Mouse (Mus musculus): ENCODE measurements around the gene Plekha5. TPM values are rescaled to one million over a fixed set of nuclear protein-coding genes. Genes with fewer than 3 reads are reported as not detected.

The Plekha5 gene
- polyA plus RNA-seq, 1 experiment from 2014 or later, result 50.1 TPM

GRCm38 (mm10) chr6:140480425-140481081 is 56.7 kb downstream of the Plekha5 start:
- WGBS, result 86% methylated on average over 10 of the region's 10 CpGs

GRCm38 (mm10) chr6:140481701-140482460 is 58.0 kb downstream of the Plekha5 start:
- H3K9me3 ChIP-seq (replicated peaks), result no peaks in the 10 kb centered on the region
- H3K4me3 ChIP-seq (replicated peaks), result no peak overlapping the region
- ATAC-seq (replicated peaks; ENCODE audit: low FRiP score), result no peak
- WGBS, result 65% methylated on average over 7 of the region's 7 CpGs
- H3K4me2 ChIP-seq, result no peak overlapping the region
- peaks cover 16% of the 10 kb centered on the region for H3K4me1 ChIP-seq
- no peaks in the 10 kb centered on the region for H3K36me3 ChIP-seq
- no peak overlapping the region for H3K9ac ChIP-seq
- H3K27ac ChIP-seq, result 0 out of 2 replicates have a peak overlapping the region, but pooled peaks have one; percentile 34
- no peaks in the 10 kb centered on the region for H3K27me3 ChIP-seq

More at GRCm38 (mm10) chr6:140480425-140481081, 56.7 kb downstream of the Plekha5 start:
- Histone ChIP-seq H3K4me3 (replicated peaks) (no peak overlapping the region), H3K4me1 (peaks cover 15% of the 10 kb centered on the region), H3K4me2 (no peak overlapping the region), H3K9me3 (replicated peaks) (no peaks in the 10 kb centered on the region), H3K27me3 (no peaks in the 10 kb centered on the region), H3K27ac (no peak overlapping the region), H3K9ac (no peak overlapping the region), H3K36me3 (no peaks in the 10 kb centered on the region)
- no peak for ATAC-seq (replicated peaks; ENCODE audit: low FRiP score)

GRCm38 (mm10) chr6:140484170-140484569 is 60.3 kb downstream of the Plekha5 start:
- Histone ChIP-seq H3K4me1 (peaks cover 17% of the 10 kb centered on the region; the same call in 1 of the 2 replicates), H3K27me3 (no peaks in the 10 kb centered on the region), H3K9ac (no peak overlapping the region), H3K9me3 (replicated peaks) (no peaks in the 10 kb centered on the region), H3K4me3 (replicated peaks) (no peak overlapping the region), H3K36me3 (no peaks in the 10 kb centered on the region), H3K4me2 (no peak overlapping the region), H3K27ac (no peak overlapping the region)
- ATAC-seq (replicated peaks; ENCODE audit: low FRiP score), result no peak
- WGBS, result 81% methylated on average over 9 of the region's 9 CpGs

GRCm38 (mm10) chr6:140485636-140486035 is 61.8 kb downstream of the Plekha5 start:
- WGBS, result 70% methylated on average over 6 of the region's 6 CpGs
- Histone ChIP-seq H3K4me3 (replicated peaks) (no peak overlapping the region), H3K27ac (no peak overlapping the region)

GRCm38 (mm10) chr6:140486685-140487084 is 62.8 kb downstream of the Plekha5 start:
- Histone ChIP-seq H3K9ac (no peak overlapping the region), H3K4me1 (peaks cover 16% of the 10 kb centered on the region; the same call in 1 of the 2 replicates), H3K4me2 (no peak overlapping the region), H3K36me3 (no peaks in the 10 kb centered on the region), H3K27ac (no peak overlapping the region), H3K9me3 (replicated peaks) (no peaks in the 10 kb centered on the region), H3K27me3 (no peaks in the 10 kb centered on the region), H3K4me3 (replicated peaks) (no peak overlapping the region)
- ATAC-seq (replicated peaks; ENCODE audit: low FRiP score), result no peak
- 70% methylated on average over 5 of the region's 5 CpGs for WGBS

More at GRCm38 (mm10) chr6:140485636-140486035, 61.8 kb downstream of the Plekha5 start:
- no peak for ATAC-seq (replicated peaks; ENCODE audit: low FRiP score)
- H3K4me2 ChIP-seq, result no peak overlapping the region
- no peaks in the 10 kb centered on the region for H3K27me3 ChIP-seq
- H3K4me1 ChIP-seq, result peaks cover 17% of the 10 kb centered on the region; the same call in 1 of the 2 replicates
- no peaks in the 10 kb centered on the region for H3K9me3 ChIP-seq (replicated peaks)
- H3K36me3 ChIP-seq, result no peaks in the 10 kb centered on the region
- H3K9ac ChIP-seq, result no peak overlapping the region

- Histone ChIP-seq H3K27me3 (no peaks in the 10 kb centered on the region), H3K9ac (no peak overlapping the region), H3K4me2 (no peak overlapping the region), H3K36me3 (no peaks in the 10 kb centered on the region), H3K4me1 (0 out of 2 replicates have a peak, but pooled peaks cover 15% of the 10 kb centered on the region), H3K27ac (no peak overlapping the region), H3K9me3 (replicated peaks) (no peaks in the 10 kb centered on the region), H3K4me3 (replicated peaks) (no peak overlapping the region)
- 63% methylated on average over 6 of the region's 6 CpGs for WGBS
- ATAC-seq (replicated peaks; ENCODE audit: low FRiP score), result 0 out of 2 replicates have a peak, but pooled peaks have one; percentile 44
Observed at GRCm38 (mm10) chr6:140487489-140487888, 63.6 kb downstream of the Plekha5 start.

- Histone ChIP-seq H3K4me3 (replicated peaks) (no peak overlapping the region), H3K36me3 (no peaks in the 10 kb centered on the region), H3K27ac (no peak overlapping the region), H3K27me3 (no peaks in the 10 kb centered on the region), H3K9ac (no peak overlapping the region), H3K9me3 (replicated peaks) (no peaks in the 10 kb centered on the region), H3K4me2 (no peak overlapping the region), H3K4me1 (0 out of 2 replicates have a peak, but pooled peaks cover 12% of the 10 kb centered on the region)
- 80% methylated on average over 3 of the region's 3 CpGs for whole genome bisulfite sequencing
- ATAC-seq (replicated peaks; ENCODE audit: low FRiP score), result no peak
Observed at GRCm38 (mm10) chr6:140488673-140489072, 64.8 kb downstream of the Plekha5 start.

- Histone ChIP-seq H3K4me1 (0 out of 2 replicates have a peak, but pooled peaks cover 12% of the 10 kb centered on the region), H3K36me3 (no peaks in the 10 kb centered on the region), H3K27ac (no peak overlapping the region), H3K9ac (no peak overlapping the region), H3K9me3 (replicated peaks) (no peaks in the 10 kb centered on the region), H3K27me3 (no peaks in the 10 kb centered on the region), H3K4me3 (replicated peaks) (no peak overlapping the region), H3K4me2 (no peak overlapping the region)
- no peak for ATAC-seq (replicated peaks; ENCODE audit: low FRiP score)
Observed at GRCm38 (mm10) chr6:140489570-140489969, 65.7 kb downstream of the Plekha5 start.

GRCm38 (mm10) chr6:140490220-140490619 is 66.4 kb downstream of the Plekha5 start:
- H3K27ac ChIP-seq, result no peak overlapping the region
- no peaks in the 10 kb centered on the region for H3K9me3 ChIP-seq (replicated peaks)
- H3K4me1 ChIP-seq, result 0 out of 2 replicates have a peak, but pooled peaks cover 12% of the 10 kb centered on the region
- ATAC-seq (replicated peaks; ENCODE audit: low FRiP score), result no peak
- no peak overlapping the region for H3K9ac ChIP-seq
- H3K4me3 ChIP-seq (replicated peaks), result no peak overlapping the region
- no peaks in the 10 kb centered on the region for H3K36me3 ChIP-seq
- no peak overlapping the region for H3K4me2 ChIP-seq
- WGBS, result 65% methylated on average over 4 of the region's 4 CpGs
- H3K27me3 ChIP-seq, result no peaks in the 10 kb centered on the region

GRCm38 (mm10) chr6:140490921-140491537 is 67.2 kb downstream of the Plekha5 start:
- ATAC-seq (replicated peaks; ENCODE audit: low FRiP score), result no peak
- 84% methylated on average over 18 of the region's 18 CpGs for WGBS
- Histone ChIP-seq H3K9ac (no peak overlapping the region), H3K4me1 (0 out of 2 replicates have a peak, but pooled peaks cover 12% of the 10 kb centered on the region), H3K27me3 (no peaks in the 10 kb centered on the region), H3K4me3 (replicated peaks) (no peak overlapping the region), H3K4me2 (no peak overlapping the region), H3K36me3 (no peaks in the 10 kb centered on the region), H3K27ac (no peak overlapping the region), H3K9me3 (replicated peaks) (no peaks in the 10 kb centered on the region)

GRCm38 (mm10) chr6:140492043-140492442 is 68.2 kb downstream of the Plekha5 start:
- H3K9ac ChIP-seq, result no peak overlapping the region
- no peak overlapping the region for H3K27ac ChIP-seq
- H3K4me1 ChIP-seq, result 0 out of 2 replicates have a peak, but pooled peaks cover 9% of the 10 kb centered on the region
- no peaks in the 10 kb centered on the region for H3K36me3 ChIP-seq
- no peaks in the 10 kb centered on the region for H3K27me3 ChIP-seq
- WGBS, result 71% methylated on average over 6 of the region's 6 CpGs
- no peak overlapping the region for H3K4me2 ChIP-seq
- H3K4me3 ChIP-seq (replicated peaks), result no peak overlapping the region
- no peak for ATAC-seq (replicated peaks; ENCODE audit: low FRiP score)
- H3K9me3 ChIP-seq (replicated peaks), result no peaks in the 10 kb centered on the region

- H3K9ac ChIP-seq, result no peak overlapping the region
- H3K9me3 ChIP-seq (replicated peaks), result no peaks in the 10 kb centered on the region
- H3K4me2 ChIP-seq, result no peak overlapping the region
- 0 out of 2 replicates have a peak, but pooled peaks cover 3% of the 10 kb centered on the region for H3K4me1 ChIP-seq
- ATAC-seq (replicated peaks; ENCODE audit: low FRiP score), result no peak
- H3K27me3 ChIP-seq, result no peaks in the 10 kb centered on the region
- peak overlapping the region; percentile 13; the same call in 1 of the 2 replicates for H3K27ac ChIP-seq
- no peak overlapping the region for H3K4me3 ChIP-seq (replicated peaks)
- peaks cover 7% of the 10 kb centered on the region; the same call in 1 of the 2 replicates for H3K36me3 ChIP-seq
- 90% methylated on average over 3 of the region's 3 CpGs for WGBS
Observed at GRCm38 (mm10) chr6:140498074-140498473, 74.2 kb downstream of the Plekha5 start.

Measured in kidney, embryonic 15.5 days (tissue).